Mouse (Mus musculus) liver, embryonic 15.5 days (tissue): ENCODE measurements at regions not wholly inside any gene's neighbourhood (a gene's known extent, or its start where the extent isn't known, plus 50 kb on each side); places are given as distances from the start of the nearest gene placed in this dataset.
"Not testable (repeated sequence)": the region's sequence is repeated elsewhere in the genome, so short reads cannot be mapped to it uniquely, and the experiment has no call there.

Experiments
- ATAC-seq: fragments of 200-750 bp; cut with Nextera tagmentation; 2 replicates; pipeline ENCODE4 v1.8.0; 2017; ENCODE audit warnings: moderate number of reproducible peaks, mild to moderate bottlenecking, moderate library complexity; ENCODE audit not compliant: insufficient read depth
- H3K27ac ChIP-seq: fragments of 300-500 bp; sonication (generic); replicated peaks from 2 replicates; pipeline ENCODE4 v1.5.1; 2015; ENCODE audit warnings: mild to moderate bottlenecking, inconsistent platforms
- H3K27me3 ChIP-seq: fragments of 300-500 bp; sonication (generic); 2 replicates; pipeline ENCODE4 v1.6.1; 2015; ENCODE audit warnings: mild to moderate bottlenecking, inconsistent platforms
- H3K36me3 ChIP-seq: fragments of 300-500 bp; sonication (generic); replicated peaks from 2 replicates; pipeline ENCODE4 v1.6.1; 2015; ENCODE audit warnings: moderate library complexity, mild to moderate bottlenecking, inconsistent platforms
- H3K4me1 ChIP-seq: fragments of 300-500 bp; sonication (generic); replicated peaks from 2 replicates; pipeline ENCODE4 v1.6.1; 2015; ENCODE audit warnings: inconsistent platforms
- H3K4me2 ChIP-seq: fragments of 300-500 bp; sonication (generic); 2 replicates; pipeline ENCODE4 v1.6.1; 2015; ENCODE audit warnings: moderate library complexity, mild to moderate bottlenecking, inconsistent platforms
- H3K4me3 ChIP-seq: fragments of 300-500 bp; sonication (generic); replicated peaks from 2 replicates; pipeline ENCODE4 v1.5.1; 2015; ENCODE audit warnings: mild to moderate bottlenecking, inconsistent platforms
- H3K9ac ChIP-seq: fragments of 300-500 bp; sonication (generic); 2 replicates; pipeline ENCODE4 v1.6.1; 2015; ENCODE audit warnings: moderate library complexity, mild to moderate bottlenecking, inconsistent platforms
- H3K9me3 ChIP-seq: fragments of 300-500 bp; sonication (generic); replicated peaks from 2 replicates; pipeline ENCODE4 v1.6.1; 2016; ENCODE audit warnings: inconsistent platforms
- WGBS: fragments of 180-500 bp; shearing (Covaris S2); methylation state at CpG from one replicate; pipeline ENCODE4 v1.1.7; 2015; ENCODE audit warnings: mixed read lengths; ENCODE audit not compliant: insufficient replicate concordance; 5-methylcytosine and 5-hydroxymethylcytosine counted together

DNA sequence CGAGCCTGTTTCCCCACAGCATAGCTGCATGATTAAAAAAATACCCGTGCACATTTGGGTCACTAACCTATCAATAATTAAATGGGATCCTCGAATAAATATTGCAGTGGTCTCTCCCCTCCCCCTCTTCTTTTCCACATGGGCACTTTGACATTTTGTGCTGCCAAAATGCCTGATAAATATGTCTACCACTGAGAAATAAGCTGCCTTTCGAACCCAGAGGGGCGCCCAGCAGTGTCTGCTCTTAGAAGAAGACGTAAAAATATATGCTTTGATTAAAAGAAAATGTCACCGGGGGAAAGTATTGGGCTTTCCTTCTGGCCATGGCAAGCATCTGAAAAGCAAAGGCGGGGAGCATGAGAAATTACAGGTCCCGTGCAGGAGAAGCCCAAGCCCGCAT is 152.6 kb upstream of the Frmd4a start:
- WGBS, result 64% methylated on average over 10 of the region's 10 CpGs
- H3K27me3 ChIP-seq, result no peaks in the 10 kb centered on the region
- H3K4me3 ChIP-seq, result no peak overlapping the region
- no peak overlapping the region for H3K27ac ChIP-seq
- H3K9me3 ChIP-seq, result no peaks in the 10 kb centered on the region
- no peak overlapping the region for H3K4me2 ChIP-seq
- ATAC-seq, result no peak
- no peak overlapping the region for H3K9ac ChIP-seq
- H3K4me1 ChIP-seq, result no peaks in the 10 kb centered on the region
- no peaks in the 10 kb centered on the region for H3K36me3 ChIP-seq

DNA sequence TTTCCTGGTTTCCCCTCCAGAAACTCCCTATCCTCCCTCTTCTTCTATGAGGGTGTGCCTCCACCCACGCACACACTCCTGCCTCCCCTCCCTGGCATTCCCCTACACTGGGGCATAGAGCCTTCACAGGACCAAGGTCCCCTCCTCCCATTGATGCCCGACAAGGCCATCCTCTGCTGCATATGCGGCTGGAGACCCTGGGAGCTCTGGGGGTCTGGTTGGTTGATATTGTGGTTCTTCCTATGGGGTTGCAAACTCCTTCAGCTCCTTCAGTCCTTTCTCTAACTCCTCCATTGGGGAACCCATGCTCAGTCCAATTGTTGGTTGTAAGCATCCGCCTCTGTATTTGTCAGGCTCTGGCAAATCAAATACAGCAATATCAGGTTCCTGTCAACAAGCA is 150.8 kb upstream of the Frmd4a start:
- H3K4me3 ChIP-seq, H3K27me3 ChIP-seq, H3K36me3 ChIP-seq, H3K9me3 ChIP-seq, ATAC-seq, H3K27ac ChIP-seq, H3K4me2 ChIP-seq, H3K9ac ChIP-seq, H3K4me1 ChIP-seq: not testable (repeated sequence)
- WGBS, result 53% methylated on average over 4 of the region's 4 CpGs

DNA sequence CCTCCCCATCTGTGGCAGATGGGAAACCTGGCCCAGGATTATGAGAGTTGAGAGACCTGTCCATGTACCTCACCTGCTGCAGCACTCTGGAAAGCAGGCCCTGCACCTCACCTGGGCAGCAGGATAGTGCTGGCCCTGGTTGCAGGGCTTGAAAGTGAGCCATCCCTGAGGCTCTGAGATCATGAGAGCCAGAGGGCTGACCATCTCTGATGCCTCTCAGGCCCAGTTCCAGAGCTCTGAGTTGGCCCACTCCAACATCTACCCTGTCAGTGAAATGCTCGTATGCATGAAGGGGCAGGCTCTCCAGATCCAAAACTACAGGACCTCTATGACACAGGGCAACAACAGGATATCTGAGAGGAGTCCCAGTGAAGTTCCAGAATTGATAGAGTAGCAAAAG is 147.8 kb upstream of the Frmd4a start:
- 38% methylated on average over 1 of the region's 1 CpGs for WGBS
- no peak overlapping the region for H3K9ac ChIP-seq
- H3K27me3 ChIP-seq, result no peaks in the 10 kb centered on the region
- H3K4me2 ChIP-seq, result no peak overlapping the region
- H3K9me3 ChIP-seq, result no peaks in the 10 kb centered on the region
- H3K4me1 ChIP-seq, result no peaks in the 10 kb centered on the region
- H3K4me3 ChIP-seq, result no peak overlapping the region
- H3K27ac ChIP-seq, result no peak overlapping the region
- no peak for ATAC-seq
- no peaks in the 10 kb centered on the region for H3K36me3 ChIP-seq

DNA sequence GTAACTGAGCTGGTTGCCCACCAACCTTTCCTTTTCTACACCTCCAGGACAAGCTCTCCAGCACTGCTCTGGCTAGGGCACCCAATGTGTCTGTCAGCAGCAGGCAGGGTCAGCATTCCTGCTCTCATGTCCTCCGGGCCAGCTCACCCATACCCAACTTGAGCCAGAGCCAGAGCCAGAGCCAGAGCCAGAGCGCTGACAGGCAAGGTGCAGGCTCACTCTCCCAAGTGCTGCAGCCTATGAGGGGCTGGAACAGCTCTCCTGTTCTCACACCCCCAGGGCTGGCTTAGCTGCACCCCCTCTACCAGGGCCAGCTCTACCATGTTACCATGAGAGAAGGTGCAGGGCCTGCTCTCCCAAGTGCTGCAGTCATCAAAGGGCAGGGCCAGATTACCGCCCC is 145.8 kb upstream of the Frmd4a start:
- no peak overlapping the region for H3K9ac ChIP-seq
- ATAC-seq, result no peak
- no peaks in the 10 kb centered on the region for H3K9me3 ChIP-seq
- no peak overlapping the region for H3K4me2 ChIP-seq
- H3K27me3 ChIP-seq, result no peaks in the 10 kb centered on the region
- no peak overlapping the region for H3K27ac ChIP-seq
- no peaks in the 10 kb centered on the region for H3K4me1 ChIP-seq
- H3K36me3 ChIP-seq, result no peaks in the 10 kb centered on the region
- no peak overlapping the region for H3K4me3 ChIP-seq
- 51% methylated on average over 3 of the region's 3 CpGs for WGBS

DNA sequence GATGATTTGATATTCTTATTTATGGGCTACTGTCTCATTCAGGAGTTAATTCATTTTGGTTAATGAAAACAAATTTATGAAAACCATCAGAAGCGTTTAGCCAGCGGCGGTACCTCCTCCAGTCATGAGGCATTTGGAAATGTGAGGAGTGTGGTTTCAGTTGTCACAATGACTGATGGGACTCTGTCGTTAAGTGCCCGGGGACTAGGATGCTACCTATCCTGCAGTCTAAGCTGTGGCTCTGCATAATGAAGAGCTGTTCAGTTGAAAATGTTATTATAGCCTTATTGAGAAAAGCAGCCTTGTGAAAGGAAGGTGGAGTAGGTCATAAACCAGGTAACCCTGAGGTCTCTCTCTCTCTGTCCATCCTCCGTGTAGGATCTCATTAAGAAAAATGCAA is 130.5 kb upstream of the Frmd4a start:
- H3K9ac ChIP-seq, result no peak overlapping the region
- no peaks in the 10 kb centered on the region for H3K36me3 ChIP-seq
- no peaks in the 10 kb centered on the region for H3K9me3 ChIP-seq
- H3K27ac ChIP-seq, result no peak overlapping the region
- no peaks in the 10 kb centered on the region for H3K4me1 ChIP-seq
- H3K4me3 ChIP-seq, result no peak overlapping the region
- no peak for ATAC-seq
- no peak overlapping the region for H3K4me2 ChIP-seq
- WGBS, result 54% methylated on average over 6 of the region's 6 CpGs
- H3K27me3 ChIP-seq, result no peaks in the 10 kb centered on the region

DNA sequence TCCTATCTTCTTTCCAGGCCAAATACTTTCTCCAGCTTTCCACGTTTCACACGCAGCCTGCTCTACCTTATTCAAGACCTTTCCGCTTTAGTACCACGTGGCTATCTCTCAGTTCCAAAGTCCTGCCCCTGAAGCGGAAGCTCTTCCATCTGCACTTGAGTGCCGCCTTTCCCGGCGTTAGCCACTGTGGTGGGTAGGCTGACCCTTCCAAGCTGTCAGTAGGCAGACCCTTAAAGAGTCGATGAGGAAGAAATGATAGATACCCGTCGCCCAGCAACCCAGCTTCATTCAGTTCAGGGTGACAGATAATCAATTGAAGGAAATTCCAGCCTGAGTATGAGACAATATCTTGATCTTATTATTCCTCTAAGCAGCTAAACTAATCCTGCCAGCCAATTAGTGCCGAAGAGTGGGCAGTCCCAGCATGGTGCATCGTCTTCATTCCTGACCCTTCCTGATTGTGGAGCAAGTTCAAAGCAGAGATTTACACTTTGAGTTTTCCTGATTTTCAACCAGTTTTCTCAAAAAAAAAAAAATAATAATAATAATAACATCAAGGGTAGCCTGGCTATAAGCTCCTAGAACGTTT is 129.6 kb upstream of the Frmd4a start:
- no peaks in the 10 kb centered on the region for H3K27me3 ChIP-seq
- H3K4me1 ChIP-seq, result no peaks in the 10 kb centered on the region
- H3K4me3 ChIP-seq, result no peak overlapping the region
- no peak overlapping the region for H3K9ac ChIP-seq
- H3K36me3 ChIP-seq, result no peaks in the 10 kb centered on the region
- ATAC-seq, result no peak
- H3K9me3 ChIP-seq, result no peaks in the 10 kb centered on the region
- 67% methylated on average over 14 of the region's 14 CpGs for WGBS
- no peak overlapping the region for H3K27ac ChIP-seq
- no peak overlapping the region for H3K4me2 ChIP-seq

DNA sequence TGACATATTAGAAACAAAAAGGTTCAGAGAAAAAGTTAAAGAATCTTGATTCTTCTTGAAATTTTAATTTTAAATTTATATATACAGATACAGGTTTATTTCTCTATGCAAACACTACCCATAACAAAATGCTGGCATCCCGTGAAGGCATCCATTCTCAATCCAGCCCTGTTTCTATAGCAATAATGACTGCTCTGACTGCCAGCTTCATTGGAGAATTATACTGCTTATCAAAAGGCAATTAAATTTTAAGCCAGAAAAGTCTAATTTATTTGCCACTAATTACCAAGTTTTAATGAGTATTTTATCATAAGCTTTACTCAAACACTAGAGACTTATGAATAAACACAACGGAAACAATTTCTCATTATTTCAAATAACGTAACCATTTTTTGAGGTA is 128.1 kb upstream of the Frmd4a start:
- H3K36me3 ChIP-seq, result no peaks in the 10 kb centered on the region
- H3K4me3 ChIP-seq, result no peak overlapping the region
- no peaks in the 10 kb centered on the region for H3K4me1 ChIP-seq
- no peak overlapping the region for H3K9ac ChIP-seq
- H3K4me2 ChIP-seq, result no peak overlapping the region
- no peaks in the 10 kb centered on the region for H3K9me3 ChIP-seq
- no peak for ATAC-seq
- 75% methylated on average over 3 of the region's 3 CpGs for WGBS
- no peak overlapping the region for H3K27ac ChIP-seq
- H3K27me3 ChIP-seq, result no peaks in the 10 kb centered on the region

DNA sequence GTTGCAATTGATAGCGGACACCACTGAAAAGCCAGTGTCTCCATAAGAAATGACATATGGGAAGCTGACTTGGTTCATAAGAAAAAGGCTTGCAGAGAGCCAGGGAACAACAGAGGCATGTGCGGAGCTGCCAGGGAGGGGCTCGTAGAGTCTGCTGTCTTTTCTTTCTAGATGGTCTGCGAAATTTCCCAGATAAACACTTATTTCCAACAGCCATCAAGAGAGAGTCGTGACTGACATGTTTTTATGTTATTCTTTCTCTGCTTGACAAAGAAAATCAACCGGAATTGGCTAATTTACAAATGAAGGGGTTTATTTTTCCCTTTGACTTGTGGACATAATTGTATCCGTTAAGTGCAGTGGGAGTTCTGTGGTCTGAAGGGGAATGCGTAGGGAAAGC is 127.1 kb upstream of the Frmd4a start:
- no peaks in the 10 kb centered on the region for H3K27me3 ChIP-seq
- no peak overlapping the region for H3K4me3 ChIP-seq
- 51% methylated on average over 8 of the region's 8 CpGs for WGBS
- no peak overlapping the region for H3K9ac ChIP-seq
- ATAC-seq, result no peak
- no peaks in the 10 kb centered on the region for H3K4me1 ChIP-seq
- H3K36me3 ChIP-seq, result no peaks in the 10 kb centered on the region
- no peak overlapping the region for H3K27ac ChIP-seq
- H3K4me2 ChIP-seq, result no peak overlapping the region
- H3K9me3 ChIP-seq, result no peaks in the 10 kb centered on the region

DNA sequence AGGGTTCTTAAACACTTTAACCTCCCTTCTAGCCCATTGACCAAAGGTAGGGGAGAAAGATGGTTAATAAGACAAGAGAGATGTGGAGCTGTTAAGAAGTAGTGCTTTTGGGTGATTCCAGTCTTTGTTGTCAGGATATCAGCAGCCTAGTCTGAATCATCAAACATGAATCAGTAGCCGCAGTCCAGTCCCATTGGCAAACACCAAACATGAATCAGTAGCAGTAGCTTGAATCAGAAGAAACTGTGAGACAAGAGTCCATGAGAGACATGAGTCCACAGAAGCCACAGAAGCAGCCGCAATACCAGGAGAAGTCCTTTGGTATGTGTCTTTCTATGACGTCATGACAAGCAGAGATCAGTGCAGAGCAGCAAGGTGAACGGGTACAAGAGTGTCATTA is 110.5 kb upstream of the Frmd4a start:
- Histone ChIP-seq H3K4me1 (no peaks in the 10 kb centered on the region), H3K27ac (no peak overlapping the region), H3K9ac (no peak overlapping the region), H3K4me3 (no peak overlapping the region), H3K36me3 (no peaks in the 10 kb centered on the region), H3K9me3 (no peaks in the 10 kb centered on the region), H3K4me2 (no peak overlapping the region), H3K27me3 (no peaks in the 10 kb centered on the region)
- ATAC-seq, result no peak
- WGBS, result 65% methylated on average over 4 of the region's 4 CpGs

DNA sequence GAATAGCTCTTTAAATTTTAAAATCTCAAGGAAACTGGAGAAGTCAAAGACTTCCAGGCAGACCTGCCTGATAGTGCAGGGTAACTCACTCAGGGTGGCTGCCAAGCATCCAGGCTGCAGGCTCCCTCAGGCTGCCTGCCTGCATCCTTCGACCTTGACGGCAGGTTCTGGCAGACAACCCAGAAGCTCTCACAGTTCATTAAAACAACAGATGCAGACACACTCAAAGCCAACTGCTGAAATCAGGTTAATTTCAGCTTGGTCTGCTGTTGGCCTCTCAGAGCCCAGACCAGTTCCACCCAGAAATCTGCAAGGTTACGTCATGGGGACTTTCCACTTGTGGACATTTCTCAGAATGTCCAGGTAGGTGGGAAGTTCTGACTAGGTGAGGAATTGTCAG is 109.3 kb upstream of the Frmd4a start:
- Histone ChIP-seq H3K4me2 (no peak overlapping the region), H3K36me3 (no peaks in the 10 kb centered on the region), H3K27me3 (no peaks in the 10 kb centered on the region), H3K27ac (no peak overlapping the region), H3K9ac (no peak overlapping the region), H3K9me3 (no peaks in the 10 kb centered on the region), H3K4me1 (no peaks in the 10 kb centered on the region), H3K4me3 (no peak overlapping the region)
- ATAC-seq, result no peak
- 69% methylated on average over 3 of the region's 3 CpGs for WGBS

DNA sequence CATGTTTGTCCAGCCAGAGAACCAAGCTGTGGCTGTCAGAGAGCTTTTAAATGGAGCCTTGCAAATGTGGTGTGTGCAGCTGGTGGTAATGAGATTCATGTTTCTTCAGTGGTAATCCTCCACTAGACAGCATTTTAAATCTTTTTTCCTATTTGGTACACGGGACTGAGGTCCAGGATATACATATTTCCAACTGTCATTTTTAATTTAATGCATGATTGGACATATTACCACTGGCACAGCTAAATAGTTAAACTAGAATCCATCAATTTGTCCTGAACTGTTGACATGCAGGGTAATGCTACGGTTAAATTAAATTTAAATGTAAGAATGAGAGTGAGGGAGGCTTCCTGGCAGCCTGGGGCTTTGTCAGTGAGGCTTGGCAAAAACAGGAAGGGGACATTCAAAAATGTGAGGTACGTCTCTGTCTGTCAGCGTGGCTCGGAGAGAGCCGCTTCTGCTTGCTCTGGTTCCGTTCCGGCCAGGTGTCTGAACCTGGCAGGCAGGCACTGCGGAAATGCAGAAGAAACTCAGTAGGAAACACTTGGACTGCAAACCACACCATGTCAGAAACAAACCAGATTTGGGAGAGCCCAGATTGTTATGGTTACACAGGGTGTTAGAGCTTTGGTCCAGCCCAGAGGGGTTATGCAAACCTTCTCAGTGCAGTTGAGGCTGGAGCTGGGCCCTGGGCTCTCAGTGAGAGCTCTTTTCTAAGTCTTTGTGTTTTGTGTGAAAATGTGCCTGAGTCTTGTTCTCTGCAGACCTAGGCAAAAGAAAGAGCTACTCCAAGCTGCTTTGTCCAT is 107.2 kb upstream of the Frmd4a start:
- no peaks in the 10 kb centered on the region for H3K27me3 ChIP-seq
- no peaks in the 10 kb centered on the region for H3K36me3 ChIP-seq
- no peak overlapping the region for H3K4me2 ChIP-seq
- no peak overlapping the region for H3K4me3 ChIP-seq
- H3K27ac ChIP-seq, result no peak overlapping the region
- 53% methylated on average over 9 of the region's 9 CpGs for WGBS
- no peak for ATAC-seq
- no peaks in the 10 kb centered on the region for H3K4me1 ChIP-seq
- H3K9ac ChIP-seq, result no peak overlapping the region
- H3K9me3 ChIP-seq, result no peaks in the 10 kb centered on the region

DNA sequence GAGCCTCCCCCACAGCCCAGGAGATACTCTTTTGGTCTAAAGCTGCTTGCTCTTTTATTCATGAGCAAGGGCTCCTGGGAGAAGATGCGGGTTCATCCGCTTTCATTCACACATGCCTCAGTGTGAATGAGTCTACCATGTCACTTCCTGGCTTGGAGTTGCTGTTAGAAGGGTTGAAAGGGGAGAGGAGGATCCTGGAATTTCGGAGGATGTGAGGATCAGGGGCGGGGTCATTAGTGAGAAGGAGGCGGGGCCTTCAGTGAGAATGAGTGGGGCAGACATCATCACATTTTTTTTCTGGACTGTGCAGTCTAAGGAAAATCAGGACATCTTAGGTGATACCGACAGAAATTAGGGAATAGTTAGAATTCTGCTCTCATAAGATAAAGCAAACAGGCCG is 102.4 kb upstream of the Frmd4a start:
- Histone ChIP-seq H3K4me1 (no peaks in the 10 kb centered on the region), H3K4me2 (no peak overlapping the region), H3K36me3 (no peaks in the 10 kb centered on the region), H3K27ac (no peak overlapping the region), H3K4me3 (no peak overlapping the region), H3K9me3 (no peaks in the 10 kb centered on the region), H3K9ac (no peak overlapping the region), H3K27me3 (no peaks in the 10 kb centered on the region)
- WGBS, result 68% methylated on average over 7 of the region's 7 CpGs
- no peak for ATAC-seq
